Mouse (Mus musculus) left cerebral cortex, adult 18-20 months (tissue): ENCODE measurements around the gene Zfp444. TPM values are rescaled to one million over a fixed set of nuclear protein-coding genes. Genes with fewer than 3 reads are reported as not detected.
A peak's percentile ranks its signal among the peaks of the same experiment; 100 is the strongest.
"Not testable (repeated sequence)": the region's sequence is repeated elsewhere in the genome, so short reads cannot be mapped to it uniquely, and the experiment has no call there.

ENCODE experiments used
- DNase-seq, 2 experiments: peaks; one replicate each; pipeline ENCODE4 v3.0.0; 2021 to 2022; ENCODE audit warnings: low spot score in 2 of 2, mixed read lengths in 1 of 2
- total RNA-seq, 2 experiments: library from RNA; stranded (reverse); gene quantifications; 2 replicates each; pipeline ENCODE4 v1.2.3; 2021

Zfp444 gene
- total RNA-seq, 2 experiments from 2014 or later, result 52.1 to 54.8 TPM

DNA sequence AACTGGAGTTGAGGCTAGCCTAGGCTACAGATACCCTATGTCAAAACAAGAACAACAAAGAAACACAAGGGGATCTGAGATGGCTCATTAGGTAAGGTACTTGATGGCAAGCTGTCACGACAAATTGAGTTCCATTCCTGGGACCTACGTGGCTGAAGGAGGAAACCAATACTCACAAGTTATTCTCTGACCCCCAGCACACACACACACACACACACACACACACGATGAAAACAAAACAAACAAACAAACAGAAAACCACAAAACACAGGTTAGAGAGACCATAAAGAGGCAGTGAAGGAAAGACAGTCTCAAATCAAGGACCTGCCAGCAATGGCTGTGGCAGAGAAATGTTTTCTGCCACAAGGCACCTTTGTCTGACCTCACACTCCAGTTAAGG lies 24.8 kb downstream of the Zfp444 start, which contains the start of gene Galp:
Galp (plus strand) TSS at position 301 of the 400 bp plus-strand sequence.
- no peak for DNase-seq

DNA sequence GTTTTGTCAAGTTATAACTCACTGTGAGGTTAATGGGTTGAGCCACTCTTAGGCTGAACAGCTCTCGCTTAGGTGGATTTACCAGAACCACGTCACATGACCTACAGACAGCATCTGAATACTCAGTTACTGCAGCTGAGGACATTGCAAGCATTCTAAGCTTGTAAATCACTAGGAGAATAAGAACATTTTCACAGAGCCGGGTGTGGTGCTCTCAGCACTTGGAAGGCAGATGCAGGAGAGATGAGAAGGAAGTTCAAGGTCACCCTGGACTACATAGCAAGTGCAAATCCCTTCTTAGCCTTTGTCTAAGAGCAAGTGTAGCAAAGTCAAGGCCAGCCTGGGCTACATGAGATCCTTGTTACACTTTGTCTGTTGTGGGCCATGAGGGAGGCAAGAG lies 32.2 kb downstream of the Zfp444 start:
- DNase-seq, result no peak

- peak in 1 of 2 experiments; percentile 43 for DNase-seq
Observed at GRCm38 (mm10) chr7:6213144-6213543, 41.1 kb downstream of the Zfp444 start.

GRCm38 (mm10) chr7:6214691-6215090 lies 42.7 kb downstream of the Zfp444 start:
- not testable (repeated sequence) for DNase-seq

- DNase-seq, result no peak
Observed at GRCm38 (mm10) chr7:6220147-6220546, 48.1 kb downstream of the Zfp444 start.

DNA sequence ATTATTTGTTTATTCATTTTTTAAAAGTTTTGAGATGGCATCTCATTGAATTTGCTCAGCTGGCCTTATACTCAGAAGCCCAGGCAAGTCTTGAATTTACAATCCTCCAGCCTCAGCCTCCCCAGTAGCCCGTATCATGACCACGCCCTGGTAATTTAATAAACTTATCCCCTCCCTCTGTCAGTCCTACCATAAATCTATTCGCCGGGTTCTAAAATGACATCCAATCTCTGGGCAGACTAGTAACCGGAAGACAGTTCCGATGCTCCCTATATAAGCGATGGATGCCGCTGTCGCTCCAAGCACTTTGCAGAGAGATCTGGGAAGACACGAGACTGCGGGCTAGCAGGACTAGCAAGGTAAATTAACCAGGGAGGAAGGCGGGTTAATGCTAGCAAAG lies 50.0 kb downstream of the Zfp444 start, which contains the start of gene Zscan5b:
Zscan5b (plus strand) TSS at position 301 of the 400 bp plus-strand sequence.
- no peak for DNase-seq

GRCm38 (mm10) chr7:6228491-6228890 lies 56.5 kb downstream of the Zfp444 start:
- peak; percentile 3 to 10 for DNase-seq

GRCm38 (mm10) chr7:6239787-6240186 lies 67.8 kb downstream of the Zfp444 start:
- no peak for DNase-seq

- DNase-seq, result peak; percentile 25 to 47
Observed at GRCm38 (mm10) chr7:6240841-6241425, 68.9 kb downstream of the Zfp444 start.

Other genes with a start within 250 kb of the Zfp444 start
- not detected for gene Vmn1r65, start 161.2 kb upstream of the Zfp444 start, total RNA-seq
- not detected for gene Nlrp4c, start 127.1 kb upstream of the Zfp444 start, total RNA-seq
- 10 to 100 TPM; 27.0 to 27.9 TPM for gene Zfp787, start 16.2 kb upstream of the Zfp444 start, total RNA-seq
- not detected for gene Galp, start 24.9 kb downstream of the Zfp444 start, total RNA-seq
- gene Zscan5b, start 50.1 kb downstream of the Zfp444 start, total RNA-seq, result not detected
- gene Epp13, start 80.5 kb downstream of the Zfp444 start, total RNA-seq, result not detected
- 10 to 100 TPM; 15.8 to 16.8 TPM for gene Zfp667, start 114.4 kb downstream of the Zfp444 start, total RNA-seq
- gene Zfp583, start 159.1 kb downstream of the Zfp444 start, total RNA-seq, result 10 to 100 TPM; 10.2 to 13.1 TPM
- 1 to 10 TPM; 4.8 to 5.4 TPM for gene Gm3854, start 171.5 kb downstream of the Zfp444 start, total RNA-seq
- 1 to 10 TPM; 4.1 to 5.2 TPM for gene Zfp78, start 191.1 kb downstream of the Zfp444 start, total RNA-seq
- 1 to 10 TPM; 7.7 to 8.6 TPM for gene Zfp28, start 211.1 kb downstream of the Zfp444 start, total RNA-seq
- 10 to 100 TPM; 14.0 to 14.5 TPM for gene Smim17, start 226.5 kb downstream of the Zfp444 start, total RNA-seq
- under 1 TPM; 0.21 to 0.28 TPM for gene Gm20715, start 238.1 kb downstream of the Zfp444 start, total RNA-seq